Mouse (Mus musculus) thymus, adult 18-20 months (tissue): ENCODE measurements at regions not wholly inside any gene's neighbourhood (a gene's known extent, or its start where the extent isn't known, plus 50 kb on each side); places are given as distances from the start of the nearest gene placed in this dataset.

Experiments
- DNase-seq, 2 experiments: peaks; one replicate each; pipeline ENCODE4 v3.0.0; 2022; ENCODE audit warnings: mixed read lengths in 2 of 2

GRCm38 (mm10) chr13:101501845-101502284, 266.2 kb downstream of the Pik3r1 start:
- no peak for DNase-seq

DNA sequence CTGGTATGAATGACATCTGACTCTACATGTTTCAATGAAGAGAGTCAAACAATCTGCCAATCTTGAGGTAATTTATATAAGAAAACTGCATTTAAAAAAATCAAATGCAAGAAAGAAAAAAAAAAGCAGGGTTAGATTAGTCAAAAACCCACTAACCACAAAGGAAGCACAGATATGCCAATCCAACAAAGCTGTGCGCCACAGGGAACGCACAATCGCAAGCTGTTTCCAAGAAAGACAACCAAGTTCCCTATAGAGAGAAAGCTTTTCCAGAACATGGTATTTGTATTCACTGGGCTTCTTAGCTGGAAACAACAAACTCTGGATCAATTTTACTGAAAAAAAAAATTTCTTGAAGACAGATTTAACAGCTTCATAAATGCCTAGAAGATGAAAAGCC, 267.0 kb downstream of the Pik3r1 start:
- no peak for DNase-seq

DNA sequence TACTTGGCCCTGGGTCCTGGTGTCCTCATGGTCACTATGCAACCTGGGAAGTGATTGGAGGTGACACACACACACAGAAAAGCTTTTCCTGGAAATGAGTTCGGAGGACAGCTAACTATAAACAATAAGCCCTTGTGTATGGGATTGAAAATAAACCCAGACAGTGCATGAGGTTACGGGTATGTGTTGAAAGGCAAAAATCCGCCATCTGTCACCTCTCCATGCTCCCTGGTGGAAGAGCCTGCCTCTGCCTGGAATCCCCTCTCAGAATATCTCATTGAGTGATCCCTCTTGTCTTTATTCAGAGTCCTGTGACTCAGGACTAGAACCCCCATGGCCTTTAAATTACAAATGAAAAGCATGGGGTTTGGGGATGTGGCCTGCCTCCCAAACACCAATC, 276.2 kb downstream of the Pik3r1 start:
- no peak for DNase-seq

DNA sequence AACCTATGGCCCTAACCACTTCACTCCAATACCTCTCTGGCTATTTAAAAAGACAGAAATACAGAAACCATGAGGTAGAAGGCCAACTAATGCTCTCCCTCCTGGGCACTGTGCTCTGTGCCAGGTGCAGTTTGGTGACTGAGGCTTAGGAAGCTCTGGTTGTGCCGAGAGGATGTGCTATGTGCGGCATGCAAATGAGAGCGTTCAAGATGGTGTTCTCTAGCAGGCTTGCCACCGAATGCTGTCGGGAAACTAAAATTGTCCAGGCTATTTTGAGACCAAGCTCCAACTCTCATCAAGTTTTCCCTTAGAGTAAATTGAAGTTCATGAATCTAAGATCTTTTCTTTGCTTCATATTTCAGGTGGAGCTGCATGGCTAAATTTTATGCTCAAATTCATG, 277.1 kb downstream of the Pik3r1 start:
- DNase-seq, result no peak

- DNase-seq, result no peak
Measured at GRCm38 (mm10) chr13:101487621-101488020, 280.4 kb downstream of the Pik3r1 start.

- DNase-seq, result no peak
Measured at GRCm38 (mm10) chr13:101485823-101486222, 282.2 kb downstream of the Pik3r1 start.

GRCm38 (mm10) chr13:101483816-101484215, 284.2 kb downstream of the Pik3r1 start:
- no peak for DNase-seq

- no peak for DNase-seq
Measured at GRCm38 (mm10) chr13:101481551-101482184, 286.3 kb downstream of the Pik3r1 start.

DNA sequence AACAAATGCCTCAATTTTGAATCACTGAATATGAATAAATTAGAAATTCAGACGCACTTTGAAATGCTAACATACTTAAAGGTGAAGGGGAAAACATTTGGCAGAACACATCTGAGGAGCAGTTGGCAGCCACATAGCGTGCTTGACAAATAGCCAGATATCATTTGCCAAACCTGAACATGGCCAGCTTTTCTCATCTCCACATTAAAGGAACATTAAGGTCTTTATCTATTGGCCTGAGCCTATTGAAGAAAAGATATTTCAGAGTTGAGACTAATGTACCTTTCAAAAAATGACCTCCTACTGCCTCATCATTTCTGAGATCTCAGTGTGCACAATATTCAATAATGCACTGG, 288.7 kb downstream of the Pik3r1 start:
- no peak for DNase-seq

GRCm38 (mm10) chr13:101478608-101479296, 289.3 kb downstream of the Pik3r1 start:
- DNase-seq, result no peak

GRCm38 (mm10) chr13:101473349-101473748, 294.7 kb downstream of the Pik3r1 start:
- DNase-seq, result no peak

- no peak for DNase-seq
Measured at GRCm38 (mm10) chr13:101470560-101471247, 297.3 kb downstream of the Pik3r1 start.

GRCm38 (mm10) chr13:101465748-101466127, 302.3 kb downstream of the Pik3r1 start:
- DNase-seq, result no peak

- no peak for DNase-seq
Measured at GRCm38 (mm10) chr13:101464928-101465747, 302.9 kb downstream of the Pik3r1 start.

GRCm38 (mm10) chr13:101456926-101457325, 311.1 kb downstream of the Pik3r1 start:
- no peak for DNase-seq

DNA sequence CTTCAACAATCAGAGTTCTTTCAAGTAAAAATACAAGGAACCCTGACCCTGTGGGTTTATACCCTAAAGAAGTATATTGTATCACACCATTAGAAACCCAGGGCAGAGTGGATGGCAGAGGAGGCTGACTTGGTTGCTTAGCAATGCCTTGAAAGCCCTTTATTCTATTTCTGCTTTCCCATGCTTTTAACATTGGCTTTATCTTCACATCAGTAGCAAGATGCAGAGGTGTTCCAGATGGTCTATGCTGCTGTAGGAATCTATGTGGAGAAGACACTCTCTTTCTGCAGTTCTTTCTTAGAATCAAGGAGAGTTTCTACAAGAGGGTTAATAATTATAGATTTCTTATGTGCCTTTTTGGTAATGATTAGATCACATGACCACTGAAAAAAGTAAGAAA, 313.7 kb downstream of the Pik3r1 start:
- no peak for DNase-seq

- DNase-seq, result no peak
Measured at GRCm38 (mm10) chr13:101450501-101450900, 317.5 kb downstream of the Pik3r1 start.

GRCm38 (mm10) chr13:101439517-101439916, 328.5 kb downstream of the Pik3r1 start:
- DNase-seq, result no peak

- DNase-seq, result no peak
Measured at GRCm38 (mm10) chr13:101439041-101439440, 329.0 kb downstream of the Pik3r1 start.

DNA sequence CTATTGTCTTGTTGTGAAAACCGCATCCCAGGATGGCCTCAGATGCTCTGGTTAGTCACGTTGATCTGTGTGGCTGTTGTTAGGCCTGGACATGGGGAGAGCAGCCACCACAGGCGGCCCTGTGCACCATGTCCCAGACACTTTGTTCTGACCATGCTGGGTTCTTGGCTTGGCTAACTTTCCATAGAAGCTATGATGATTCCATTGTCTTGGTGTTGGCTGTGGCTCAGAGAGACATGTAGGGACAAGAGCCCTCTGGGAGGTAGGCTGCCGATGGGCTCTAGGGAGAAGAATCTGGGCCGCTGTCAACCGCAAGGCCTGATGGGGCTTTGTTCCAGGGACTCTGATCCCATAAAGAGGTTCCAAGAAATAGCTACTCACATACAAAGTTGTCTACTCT, 334.9 kb downstream of the Pik3r1 start:
- DNase-seq, result no peak

GRCm38 (mm10) chr13:101427426-101428221, 340.4 kb downstream of the Pik3r1 start:
- DNase-seq, result no peak

- DNase-seq, result no peak
Measured at GRCm38 (mm10) chr13:101426461-101426860, 341.6 kb downstream of the Pik3r1 start.
